Mouse (Mus musculus) midbrain, embryonic 13.5 days (tissue): ENCODE measurements around the gene Rragd. TPM values are rescaled to one million over a fixed set of nuclear protein-coding genes. Genes with fewer than 3 reads are reported as not detected.
"Not testable (repeated sequence)": the region's sequence is repeated elsewhere in the genome, so short reads cannot be mapped to it uniquely, and the experiment has no call there.

Experiments
- ATAC-seq: fragments of 200-750 bp; cut with Nextera tagmentation; 2 replicates; pipeline ENCODE4 v1.8.0; 2017; ENCODE audit warnings: mild to moderate bottlenecking, moderate TSS enrichment, moderate library complexity
- H3K27ac ChIP-seq: fragments of 300-500 bp; sonication (generic); 2 replicates; pipeline ENCODE4 v1.5.1; 2015; ENCODE audit warnings: inconsistent platforms, mild to moderate bottlenecking, moderate library complexity
- H3K27me3 ChIP-seq: fragments of 300-500 bp; sonication (generic); 2 replicates; pipeline ENCODE4 v1.6.1; 2015; ENCODE audit warnings: mild to moderate bottlenecking, inconsistent platforms
- H3K36me3 ChIP-seq: fragments of 300-500 bp; sonication (generic); 2 replicates; pipeline ENCODE4 v1.6.1; 2015; ENCODE audit warnings: mild to moderate bottlenecking, inconsistent platforms
- H3K4me1 ChIP-seq: fragments of 300-500 bp; sonication (generic); replicated peaks from 2 replicates; pipeline ENCODE4 v1.6.1; 2015; ENCODE audit warnings: inconsistent platforms
- H3K4me2 ChIP-seq: fragments of 300-500 bp; sonication (generic); replicated peaks from 2 replicates; pipeline ENCODE4 v1.6.1; 2015; ENCODE audit warnings: moderate library complexity, mild to moderate bottlenecking, inconsistent platforms
- H3K4me3 ChIP-seq: fragments of 300-500 bp; sonication (generic); replicated peaks from 2 replicates; pipeline ENCODE4 v1.5.1; 2015; ENCODE audit warnings: mild to moderate bottlenecking, inconsistent platforms
- H3K9ac ChIP-seq: fragments of 300-500 bp; sonication (generic); replicated peaks from 2 replicates; pipeline ENCODE4 v1.6.1; 2015; ENCODE audit warnings: mild to moderate bottlenecking, inconsistent platforms
- H3K9me3 ChIP-seq: fragments of 300-500 bp; sonication (generic); 2 replicates; pipeline ENCODE4 v1.6.1; 2016; ENCODE audit warnings: mild to moderate bottlenecking, inconsistent platforms
- WGBS: fragments of 180-500 bp; shearing (Covaris S2); methylation state at CpG from one replicate; pipeline ENCODE4 v1.1.7; 2015; 5-methylcytosine and 5-hydroxymethylcytosine counted together
- polyA plus RNA-seq: library from polyadenylated mRNA; unstranded; fragments of >200 nt; fragmentation: Nextera tagmentation; extraction: Ambion mirVana; gene quantifications from 2 replicates; pipeline ENCODE4 v1.2.1, GENCODE M21; 2015

Gene Rragd
- polyA plus RNA-seq, 1 experiment from 2014 or later: 32.3 TPM

- WGBS: 80% methylated on average over 3 of the region's 3 CpGs
- H3K27ac ChIP-seq: no peak overlapping the region
- H3K4me3 ChIP-seq: no peak overlapping the region
- H3K36me3 ChIP-seq: no peaks in the 10 kb centered on the region
- no peak overlapping the region for H3K9ac ChIP-seq
- H3K9me3 ChIP-seq: no peaks in the 10 kb centered on the region
- no peak overlapping the region for H3K4me2 ChIP-seq
- H3K27me3 ChIP-seq: no peaks in the 10 kb centered on the region
- no peak for ATAC-seq
- no peaks in the 10 kb centered on the region for H3K4me1 ChIP-seq
Observed at GRCm38 (mm10) chr4:32961394-32961793, 21.4 kb upstream of the Rragd start.

GRCm38 (mm10) chr4:32964619-32965018 lies 18.2 kb upstream of the Rragd start:
- not testable (repeated sequence) for H3K9ac ChIP-seq, H3K9me3 ChIP-seq, H3K4me3 ChIP-seq, H3K36me3 ChIP-seq, H3K4me2 ChIP-seq, ATAC-seq, H3K4me1 ChIP-seq, H3K27ac ChIP-seq, H3K27me3 ChIP-seq
- WGBS: 90% methylated on average over 19 of the region's 19 CpGs

- no peaks in the 10 kb centered on the region for H3K36me3 ChIP-seq
- WGBS: 92% methylated on average over 4 of the region's 4 CpGs
- 0 out of 2 replicates have a peak, but pooled peaks cover 5% of the 10 kb centered on the region for H3K27me3 ChIP-seq
- H3K27ac ChIP-seq: no peak overlapping the region
- H3K4me1 ChIP-seq: peaks cover 7% of the 10 kb centered on the region
- no peak overlapping the region for H3K4me3 ChIP-seq
- ATAC-seq: no peak
- H3K4me2 ChIP-seq: no peak overlapping the region
- H3K9ac ChIP-seq: no peak overlapping the region
- peaks cover 17% of the 10 kb centered on the region; the same call in 1 of the 2 replicates for H3K9me3 ChIP-seq
Observed at GRCm38 (mm10) chr4:32977331-32977730, 5.5 kb upstream of the Rragd start.

GRCm38 (mm10) chr4:32980061-32980460 lies 2.8 kb upstream of the Rragd start:
- Histone ChIP-seq H3K4me2 (no peak overlapping the region), H3K9me3 (peaks cover under 1% of the 10 kb centered on the region; the same call in 1 of the 2 replicates), H3K4me3 (no peak overlapping the region), H3K9ac (no peak overlapping the region), H3K27ac (no peak overlapping the region), H3K4me1 (peaks cover 23% of the 10 kb centered on the region), H3K36me3 (no peaks in the 10 kb centered on the region), H3K27me3 (0 out of 2 replicates have a peak, but pooled peaks cover 5% of the 10 kb centered on the region)
- 65% methylated on average over 3 of the region's 3 CpGs for WGBS
- no peak for ATAC-seq

- 23% methylated on average over 5 of the region's 5 CpGs for WGBS
- Histone ChIP-seq H3K27ac (no peak overlapping the region), H3K4me3 (no peak overlapping the region), H3K9ac (no peak overlapping the region), H3K4me2 (peak overlapping the region; percentile 86; the same call in 1 of the 2 replicates), H3K9me3 (no peaks in the 10 kb centered on the region), H3K27me3 (0 out of 2 replicates have a peak, but pooled peaks cover 5% of the 10 kb centered on the region), H3K4me1 (peaks cover 39% of the 10 kb centered on the region), H3K36me3 (no peaks in the 10 kb centered on the region)
- ATAC-seq: no peak
Observed at GRCm38 (mm10) chr4:32981617-32982016, 1.2 kb upstream of the Rragd start.

- Histone ChIP-seq H3K27ac (peak overlapping the region; percentile 95), H3K9ac (peak overlapping the region; percentile 92; the same call in 1 of the 2 replicates)
- WGBS: under 1% methylated on average over 15 of the region's 15 CpGs
Observed at GRCm38 (mm10) chr4:32982041-32982715, 659 bp upstream of the Rragd start.

GRCm38 (mm10) chr4:32983176-32984155 lies 629 bp downstream of the Rragd start:
- H3K27ac ChIP-seq: peak overlapping the region; percentile 95
- under 1% methylated on average over 58 of the region's 94 CpGs for WGBS
- peak; percentile 76 for ATAC-seq
- H3K9me3 ChIP-seq: no peaks in the 10 kb centered on the region
- 0 out of 2 replicates have a peak, but pooled peaks cover 5% of the 10 kb centered on the region for H3K27me3 ChIP-seq
- peak overlapping the region; percentile 92 for H3K9ac ChIP-seq
- peak overlapping the region; percentile 86 for H3K4me2 ChIP-seq
- peak overlapping the region; percentile 86 for H3K4me3 ChIP-seq
- H3K4me1 ChIP-seq: peaks cover 39% of the 10 kb centered on the region
- H3K36me3 ChIP-seq: no peaks in the 10 kb centered on the region

More at GRCm38 (mm10) chr4:32982041-32982715, 659 bp upstream of the Rragd start:
- Histone ChIP-seq H3K27me3 (0 out of 2 replicates have a peak, but pooled peaks cover 5% of the 10 kb centered on the region), H3K4me2 (peak overlapping the region; percentile 86), H3K4me1 (peaks cover 39% of the 10 kb centered on the region), H3K36me3 (no peaks in the 10 kb centered on the region), H3K4me3 (peak overlapping the region; percentile 86), H3K9me3 (no peaks in the 10 kb centered on the region)
- ATAC-seq: peak; percentile 53

GRCm38 (mm10) chr4:32984242-32984641 lies 1.4 kb downstream of the Rragd start:
- peak overlapping the region; percentile 92 for H3K9ac ChIP-seq
- peaks cover 39% of the 10 kb centered on the region for H3K4me1 ChIP-seq
- H3K4me3 ChIP-seq: peak overlapping the region; percentile 86
- under 1% methylated on average over 13 of the region's 13 CpGs for WGBS
- H3K27ac ChIP-seq: peak overlapping the region; percentile 95
- no peaks in the 10 kb centered on the region for H3K9me3 ChIP-seq
- H3K27me3 ChIP-seq: 0 out of 2 replicates have a peak, but pooled peaks cover 5% of the 10 kb centered on the region
- H3K4me2 ChIP-seq: peak overlapping the region; percentile 86
- no peaks in the 10 kb centered on the region for H3K36me3 ChIP-seq
- no peak for ATAC-seq

- 8% methylated on average over 13 of the region's 13 CpGs for WGBS
- no peak for ATAC-seq
- H3K4me3 ChIP-seq: peak overlapping the region; percentile 86
- H3K4me1 ChIP-seq: peaks cover 39% of the 10 kb centered on the region
- H3K9ac ChIP-seq: peak overlapping the region; percentile 92
- peak overlapping the region; percentile 95 for H3K27ac ChIP-seq
- peak overlapping the region; percentile 86 for H3K4me2 ChIP-seq
- 0 out of 2 replicates have a peak, but pooled peaks cover 5% of the 10 kb centered on the region for H3K27me3 ChIP-seq
- no peaks in the 10 kb centered on the region for H3K36me3 ChIP-seq
- no peaks in the 10 kb centered on the region for H3K9me3 ChIP-seq
Observed at GRCm38 (mm10) chr4:32984801-32985675, 2.2 kb downstream of the Rragd start.

- peak overlapping the region; percentile 86 for H3K4me2 ChIP-seq
- H3K4me1 ChIP-seq: peaks cover 39% of the 10 kb centered on the region
- peak overlapping the region; percentile 60 for H3K27ac ChIP-seq
- no peaks in the 10 kb centered on the region for H3K9me3 ChIP-seq
- H3K27me3 ChIP-seq: 0 out of 2 replicates have a peak, but pooled peaks cover 5% of the 10 kb centered on the region
- H3K36me3 ChIP-seq: no peaks in the 10 kb centered on the region
- H3K4me3 ChIP-seq: peak overlapping the region; percentile 86
- under 1% methylated on average over 3 of the region's 3 CpGs for WGBS
- 0 out of 2 replicates have a peak overlapping the region, but pooled peaks have one; percentile 44 for H3K9ac ChIP-seq
- ATAC-seq: no peak
Observed at GRCm38 (mm10) chr4:32985684-32986083, 2.8 kb downstream of the Rragd start.

- H3K9ac ChIP-seq: no peak overlapping the region
- H3K4me1 ChIP-seq: peaks cover 35% of the 10 kb centered on the region
- no peak overlapping the region for H3K27ac ChIP-seq
- H3K4me2 ChIP-seq: no peak overlapping the region
- no peak overlapping the region for H3K4me3 ChIP-seq
- no peaks in the 10 kb centered on the region for H3K36me3 ChIP-seq
- H3K27me3 ChIP-seq: no peaks in the 10 kb centered on the region
- no peak for ATAC-seq
- H3K9me3 ChIP-seq: no peaks in the 10 kb centered on the region
- 68% methylated on average over 3 of the region's 3 CpGs for WGBS
Observed at GRCm38 (mm10) chr4:32987006-32987405, 4.2 kb downstream of the Rragd start.
